Mouse (Mus musculus) heart, adult 2 months (tissue): ENCODE results near the gene Eps8l2.

Experiments
- CTCF ChIP-seq: fragments of 200-600 bp; IDR thresholded peaks from 2 replicates; pipeline ENCODE4 v1.8.1; 2022; ENCODE audit warnings: antibody characterized with exemption, mild to moderate bottlenecking, moderate library complexity
- EP300 ChIP-seq: fragments of 200-500 bp; IDR thresholded peaks from 2 replicates; pipeline ENCODE4 v1.6.1; 2011; ENCODE audit warnings: low read depth, low read length, control low read depth; ENCODE audit not compliant: insufficient read depth
- POLR2A ChIP-seq: fragments of 200-500 bp; IDR thresholded peaks from 2 replicates; pipeline ENCODE4 v1.6.1; 2011; ENCODE audit warnings: mild to moderate bottlenecking, low read depth, low read length, control low read depth; ENCODE audit not compliant: insufficient read depth

DNA sequence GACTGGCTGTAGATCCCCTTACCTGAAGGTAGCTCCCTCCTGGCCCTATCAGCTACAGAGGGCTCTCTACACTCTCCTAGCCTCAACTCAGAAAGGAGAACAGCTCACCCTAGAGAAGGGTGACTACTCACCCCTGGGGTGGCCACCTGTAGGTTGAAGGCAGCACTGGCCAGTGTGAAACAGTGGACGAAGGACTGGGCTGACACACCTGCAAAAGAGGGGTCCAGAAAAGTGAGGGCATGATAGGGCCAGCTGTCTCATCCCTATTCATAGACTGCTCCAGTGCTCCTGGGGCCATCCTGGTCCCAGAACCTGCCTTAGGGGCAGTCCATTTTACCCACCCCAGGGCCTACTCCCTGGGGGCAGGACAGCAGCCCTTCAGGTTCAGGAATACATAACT lies 73.0 kb downstream of the Eps8l2 start:
- no peak for TF ChIP-seq POLR2A
- TF ChIP-seq CTCF, result no peak
- no peak for TF ChIP-seq EP300
